Mouse (Mus musculus): ENCODE measurements at regions not wholly inside any gene's neighbourhood (a gene's known extent, or its start where the extent isn't known, plus 50 kb on each side); places are given as distances from the start of the nearest gene placed in this dataset.

DNA sequence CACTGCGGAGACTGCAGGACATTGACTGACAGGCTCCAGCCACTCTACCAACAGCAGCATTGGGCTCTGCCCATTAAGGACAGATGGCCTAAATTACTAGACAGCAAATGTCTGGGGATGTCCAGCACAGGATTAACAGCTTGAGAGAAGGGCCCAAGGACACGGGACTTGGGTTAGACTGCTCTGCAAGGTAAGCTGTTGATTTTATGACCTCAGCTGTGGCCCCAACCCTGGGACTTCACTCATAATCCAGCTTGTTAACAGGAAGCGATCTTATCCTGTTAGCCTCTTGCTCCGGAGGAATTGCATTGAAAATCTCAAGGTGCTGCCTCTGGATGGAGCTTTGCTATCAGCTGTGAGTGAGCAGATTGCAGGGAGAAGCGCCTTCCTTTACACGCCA is 293.2 kb upstream of the Eef2kmt start:
- H3K27me3 ChIP-seq (ENCODE audit: insufficient read depth, low read length): no peaks in the 10 kb centered on the region

DNA sequence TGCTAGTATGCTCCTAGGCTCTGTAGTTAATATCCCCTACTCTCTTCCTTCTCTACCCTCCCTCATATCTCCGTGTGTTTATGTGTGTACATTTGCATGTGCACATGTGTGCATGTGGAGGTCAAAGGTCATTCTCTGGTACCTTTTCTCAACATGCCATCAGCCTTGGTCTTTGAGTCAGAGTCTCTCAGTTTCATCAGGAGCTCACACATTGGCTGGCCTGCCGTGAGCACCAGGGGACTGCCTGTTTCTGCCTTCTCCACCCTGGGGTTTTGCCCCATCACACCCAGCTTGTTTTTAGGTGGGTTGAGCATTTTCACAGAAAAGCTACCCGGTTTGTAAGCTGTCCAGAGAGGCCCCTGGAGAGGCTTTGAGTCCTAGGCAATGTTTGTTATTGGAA is 292.8 kb upstream of the Eef2kmt start:
- TF ChIP-seq GATA1 (IDR thresholded peaks at IDR 0.05; ENCODE audit: borderline replicate concordance, low read length) (no peak), CTCF (IDR thresholded peaks at IDR 0.05; ENCODE audit: low read depth, low read length) (no peak), TAL1 (conservative IDR thresholded peaks at IDR 0.05; ENCODE audit: low read depth, low read length) (no peak), POLR2AphosphoS5 (IDR thresholded peaks at IDR 0.05; ENCODE audit: insufficient replicate concordance, low read depth, low read length) (no peak), GATA2 (IDR thresholded peaks at IDR 0.05; ENCODE audit: borderline replicate concordance, low read depth, low read length) (no peak)
- DNase-seq (ENCODE audit: low spot score) (no peak), ATAC-seq (ENCODE audit: extremely low read depth, insufficient number of reproducible peaks, low FRiP score, poor library complexity, severe bottlenecking) (no peak)
- no peaks in the 10 kb centered on the region; the same call in 1 of the 2 replicates for H3K4me1 ChIP-seq (ENCODE audit: insufficient read depth, low read depth, low read length)
- peaks cover 48% of the 10 kb centered on the region for H3K9me3 ChIP-seq (replicated peaks)
- H3K4me3 ChIP-seq (ENCODE audit: low read depth, low read length): no peak overlapping the region
- no peaks in the 10 kb centered on the region for H3K27me3 ChIP-seq (ENCODE audit: insufficient read depth, low read length)
- H3K36me3 ChIP-seq (replicated peaks): no peaks in the 10 kb centered on the region

More for the DNA sequence above, 293.2 kb upstream of the Eef2kmt start:
- Histone ChIP-seq H3K9me3 (replicated peaks) (peaks cover 51% of the 10 kb centered on the region), H3K4me3 (ENCODE audit: low read depth, low read length) (no peak overlapping the region), H3K36me3 (replicated peaks) (no peaks in the 10 kb centered on the region), H3K4me1 (ENCODE audit: insufficient read depth, low read depth, low read length) (no peaks in the 10 kb centered on the region; the same call in 1 of the 2 replicates)
- no peak for DNase-seq (ENCODE audit: low spot score)
- no peak for TF ChIP-seq POLR2AphosphoS5 (IDR thresholded peaks at IDR 0.05; ENCODE audit: insufficient replicate concordance, low read depth, low read length)
- TF ChIP-seq TAL1 (conservative IDR thresholded peaks at IDR 0.05; ENCODE audit: low read depth, low read length): no peak
- TF ChIP-seq GATA2 (IDR thresholded peaks at IDR 0.05; ENCODE audit: borderline replicate concordance, low read depth, low read length): no peak
- TF ChIP-seq CTCF (IDR thresholded peaks at IDR 0.05; ENCODE audit: low read depth, low read length): no peak
- TF ChIP-seq GATA1 (IDR thresholded peaks at IDR 0.05; ENCODE audit: borderline replicate concordance, low read length): no peak
- no peak for ATAC-seq (ENCODE audit: extremely low read depth, insufficient number of reproducible peaks, low FRiP score, poor library complexity, severe bottlenecking)

DNA sequence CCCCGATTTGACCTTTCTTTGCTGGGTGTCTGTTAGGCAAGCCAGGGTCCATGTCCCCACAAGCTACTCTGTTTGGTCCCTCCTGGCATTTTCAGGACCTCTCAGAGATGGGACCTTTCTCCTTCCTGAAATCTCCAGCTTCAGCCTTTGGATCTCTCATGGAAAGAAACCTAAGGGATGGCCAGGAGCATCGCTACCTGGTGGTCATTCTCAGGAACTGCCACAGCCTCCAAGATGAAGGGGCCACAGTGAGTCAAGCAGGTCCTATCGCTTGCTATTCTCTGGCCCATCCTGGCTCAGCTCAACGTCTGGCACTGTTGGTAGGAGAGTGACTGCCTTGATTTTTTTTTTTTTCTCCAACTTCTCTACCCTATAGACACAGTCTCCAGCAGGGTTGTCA is 291.0 kb upstream of the Eef2kmt start:
- no peak overlapping the region for H3K4me3 ChIP-seq (ENCODE audit: low read depth, low read length)
- no peaks in the 10 kb centered on the region for H3K27me3 ChIP-seq (ENCODE audit: insufficient read depth, low read length)
- DNase-seq (ENCODE audit: low spot score) (no peak), ATAC-seq (ENCODE audit: extremely low read depth, insufficient number of reproducible peaks, low FRiP score, poor library complexity, severe bottlenecking) (no peak)
- H3K36me3 ChIP-seq (replicated peaks): no peaks in the 10 kb centered on the region
- no peaks in the 10 kb centered on the region; the same call in 1 of the 2 replicates for H3K4me1 ChIP-seq (ENCODE audit: insufficient read depth, low read depth, low read length)
- no peak for TF ChIP-seq GATA1 (IDR thresholded peaks at IDR 0.05; ENCODE audit: borderline replicate concordance, low read length)
- H3K9me3 ChIP-seq (replicated peaks): peaks cover 53% of the 10 kb centered on the region

DNA sequence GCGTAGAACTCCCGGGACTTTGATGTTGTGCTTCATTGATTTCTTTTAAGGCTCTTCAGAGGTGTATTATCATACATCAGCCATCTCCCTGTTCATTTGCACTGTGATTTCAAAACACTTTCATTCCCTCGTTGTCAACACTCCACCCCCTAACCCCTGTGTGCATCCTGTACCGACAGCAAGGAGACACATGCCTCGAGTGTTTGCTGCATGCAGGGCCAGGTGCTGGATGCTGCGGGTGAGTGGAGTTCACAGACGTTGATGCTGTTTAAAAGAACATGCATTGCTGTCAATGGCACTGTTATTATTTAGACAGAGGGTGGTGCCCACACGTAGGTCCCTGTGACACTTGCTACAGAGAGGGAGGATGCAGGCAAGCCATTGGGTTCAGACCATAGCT is 290.0 kb upstream of the Eef2kmt start:
- H3K4me1 ChIP-seq (ENCODE audit: insufficient read depth, low read depth, low read length): no peaks in the 10 kb centered on the region; the same call in 1 of the 2 replicates
- H3K4me3 ChIP-seq (ENCODE audit: low read depth, low read length): no peak overlapping the region
- ATAC-seq (ENCODE audit: extremely low read depth, insufficient number of reproducible peaks, low FRiP score, poor library complexity, severe bottlenecking): no peak
- no peak for DNase-seq (ENCODE audit: low spot score)
- no peaks in the 10 kb centered on the region for H3K27me3 ChIP-seq (ENCODE audit: insufficient read depth, low read length)
- peaks cover 55% of the 10 kb centered on the region for H3K9me3 ChIP-seq (replicated peaks)
- TF ChIP-seq CTCF (IDR thresholded peaks at IDR 0.05; ENCODE audit: low read depth, low read length) (no peak), GATA2 (IDR thresholded peaks at IDR 0.05; ENCODE audit: borderline replicate concordance, low read depth, low read length) (no peak), TAL1 (conservative IDR thresholded peaks at IDR 0.05; ENCODE audit: low read depth, low read length) (no peak), GATA1 (IDR thresholded peaks at IDR 0.05; ENCODE audit: borderline replicate concordance, low read length) (no peak)
- no peaks in the 10 kb centered on the region for H3K36me3 ChIP-seq (replicated peaks)

DNA sequence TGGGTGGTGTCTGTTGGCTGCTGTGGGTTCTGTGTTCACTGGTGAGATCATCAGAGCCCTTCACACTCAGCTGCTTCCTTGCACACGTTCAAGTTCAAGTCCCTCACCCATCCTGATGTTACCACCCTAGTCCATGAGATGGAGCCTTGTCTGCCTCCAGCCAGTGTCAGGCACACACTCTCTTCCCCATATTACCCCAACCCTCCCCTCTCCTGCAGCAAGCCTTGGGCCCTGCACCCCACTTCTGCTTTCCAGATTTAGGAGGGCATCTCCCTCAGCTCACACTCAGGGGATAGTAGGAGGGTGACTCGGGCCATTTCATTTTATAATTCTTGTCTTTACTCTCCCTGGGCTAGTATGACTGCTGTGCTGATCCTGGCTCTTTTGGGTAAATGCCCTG is 288.7 kb upstream of the Eef2kmt start:
- Histone ChIP-seq H3K4me1 (ENCODE audit: insufficient read depth, low read depth, low read length) (no peaks in the 10 kb centered on the region; the same call in 1 of the 2 replicates), H3K4me3 (ENCODE audit: low read depth, low read length) (no peak overlapping the region), H3K36me3 (replicated peaks) (no peaks in the 10 kb centered on the region), H3K9me3 (replicated peaks) (peaks cover 65% of the 10 kb centered on the region), H3K27me3 (ENCODE audit: insufficient read depth, low read length) (no peaks in the 10 kb centered on the region)
- TF ChIP-seq GATA1 (IDR thresholded peaks at IDR 0.05; ENCODE audit: borderline replicate concordance, low read length): no peak
- TF ChIP-seq CTCF (IDR thresholded peaks at IDR 0.05; ENCODE audit: low read depth, low read length): no peak
- TF ChIP-seq TAL1 (conservative IDR thresholded peaks at IDR 0.05; ENCODE audit: low read depth, low read length): no peak
- TF ChIP-seq POLR2AphosphoS5 (IDR thresholded peaks at IDR 0.05; ENCODE audit: insufficient replicate concordance, low read depth, low read length): no peak
- TF ChIP-seq GATA2 (IDR thresholded peaks at IDR 0.05; ENCODE audit: borderline replicate concordance, low read depth, low read length): no peak
- ATAC-seq (ENCODE audit: extremely low read depth, insufficient number of reproducible peaks, low FRiP score, poor library complexity, severe bottlenecking) (no peak), DNase-seq (ENCODE audit: low spot score) (no peak)

DNA sequence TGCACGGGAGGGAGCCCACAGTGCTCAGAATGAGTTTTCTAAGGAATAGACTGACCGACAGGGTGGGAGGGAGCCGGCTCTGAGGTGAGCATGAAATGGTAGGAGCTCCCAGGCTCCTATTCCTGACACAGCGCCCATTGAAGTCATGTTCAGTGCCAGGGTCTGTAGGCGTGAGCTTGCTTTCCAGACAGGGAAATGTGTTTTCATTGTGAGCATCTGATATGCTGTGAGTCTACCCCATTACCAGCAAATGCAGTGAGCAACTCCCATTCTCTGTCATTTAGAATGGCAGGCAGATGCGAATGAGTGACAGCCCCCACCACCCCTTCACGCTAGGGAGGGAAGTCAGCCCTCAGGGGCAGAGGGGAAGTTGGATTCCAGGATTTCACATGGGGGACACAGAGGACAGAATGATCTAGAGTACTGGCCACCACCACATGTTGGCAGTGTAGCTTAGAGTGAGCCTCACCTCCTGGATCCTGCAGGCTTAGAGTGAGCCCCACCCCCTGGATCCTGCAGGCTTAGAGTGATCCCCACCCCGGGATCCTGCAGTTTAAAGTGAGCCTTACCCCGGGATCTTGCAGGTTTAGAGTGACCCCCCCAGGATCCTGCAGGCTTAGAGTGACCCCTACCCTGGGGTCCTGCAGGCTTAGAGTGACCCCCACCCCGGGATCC is 283.2 kb upstream of the Eef2kmt start:
- no peak for TF ChIP-seq POLR2AphosphoS5 (IDR thresholded peaks at IDR 0.05; ENCODE audit: insufficient replicate concordance, low read depth, low read length)
- TF ChIP-seq CTCF (IDR thresholded peaks at IDR 0.05; ENCODE audit: low read depth, low read length): no peak
- no peak for TF ChIP-seq GATA2 (IDR thresholded peaks at IDR 0.05; ENCODE audit: borderline replicate concordance, low read depth, low read length)
- no peak for TF ChIP-seq TAL1 (conservative IDR thresholded peaks at IDR 0.05; ENCODE audit: low read depth, low read length)
- no peak for TF ChIP-seq GATA1 (IDR thresholded peaks at IDR 0.05; ENCODE audit: borderline replicate concordance, low read length)
- H3K4me3 ChIP-seq (ENCODE audit: low read depth, low read length): no peak overlapping the region
- H3K9me3 ChIP-seq (replicated peaks): peaks cover 80% of the 10 kb centered on the region
- no peak for ATAC-seq (ENCODE audit: extremely low read depth, insufficient number of reproducible peaks, low FRiP score, poor library complexity, severe bottlenecking)
- no peaks in the 10 kb centered on the region for H3K27me3 ChIP-seq (ENCODE audit: insufficient read depth, low read length)
- H3K4me1 ChIP-seq (ENCODE audit: insufficient read depth, low read depth, low read length): no peaks in the 10 kb centered on the region
- no peak for DNase-seq (ENCODE audit: low spot score)
- no peaks in the 10 kb centered on the region for H3K36me3 ChIP-seq (replicated peaks)

Measured in G1E (cell line).